In genomic region chr1:58714361-58714760, GRCm38 (mm10) we compare ENCODE assay signal across 8 mouse cellular contexts. TPM values are rescaled to one million over a fixed set of nuclear protein-coding genes. Genes with fewer than 3 reads are reported as not detected.
DNase-seq lines count a peak whose midpoint lies in the region; ATAC-seq and TF ChIP-seq lines count a peak whose summit lies in the region.

No protein-coding gene starts in this region.

- no peak for ATAC-seq in heart, embryonic 13.5 days (ENCODE audit: extremely low read depth, insufficient number of reproducible peaks, low FRiP score, low TSS enrichment)
- no peak for ATAC-seq in forebrain, postnatal 0 days

- DNase-seq in heart, adult 8-10 months (ENCODE audit: low spot score): no peak
- DNase-seq in forebrain, postnatal 0 days: no peak
- DNase-seq in right cerebral cortex, postnatal 36 days (ENCODE audit: low spot score in 2 of 2): no peak
- no peak for DNase-seq in testis, postnatal 14 days (ENCODE audit: low spot score)
- no peak for DNase-seq in adrenal gland, postnatal 14 days

- TF ChIP-seq CTCF in ES-Bruce4 (IDR thresholded peaks at IDR 0.05; ENCODE audit: low read depth, low read length): no peak
- no peak for TF ChIP-seq CTCF in forebrain, postnatal 0 days (IDR thresholded peaks at IDR 0.05; ENCODE audit: low read depth)

- H3K36me3 ChIP-seq in heart, embryonic 13.5 days: peaks cover 47% of the 10 kb centered on the region
- no peaks in the 10 kb centered on the region for H3K36me3 ChIP-seq in ES-Bruce4 (ENCODE audit: control insufficient read depth, insufficient read depth, low read length, poor library complexity, severe bottlenecking)
- no peaks in the 10 kb centered on the region for H3K36me3 ChIP-seq in forebrain, postnatal 0 days (ENCODE audit: insufficient read depth)
- 0 out of 2 replicates have a peak, but pooled peaks cover 6% of the 10 kb centered on the region for H3K36me3 ChIP-seq in macrophage (ENCODE audit: inconsistent target)

- peaks cover 40% of the 10 kb centered on the region for H3K4me1 ChIP-seq in heart, embryonic 13.5 days
- peaks cover 2% of the 10 kb centered on the region for H3K4me1 ChIP-seq in ES-Bruce4 (ENCODE audit: control insufficient read depth, insufficient read depth, low read length)
- H3K4me1 ChIP-seq in forebrain, postnatal 0 days (ENCODE audit: insufficient read depth): peaks cover 5% of the 10 kb centered on the region; the same call in 1 of the 2 replicates

- no peak for TF ChIP-seq POLR2A in ES-Bruce4 (IDR thresholded peaks at IDR 0.05; ENCODE audit: insufficient read depth, low read length)

- H3K9me3 ChIP-seq in heart, embryonic 13.5 days: no peaks in the 10 kb centered on the region
- H3K9me3 ChIP-seq in ES-Bruce4 (replicated peaks; ENCODE audit: control insufficient read depth, insufficient read depth, low read length, poor library complexity, severe bottlenecking): peaks cover 16% of the 10 kb centered on the region
- H3K9me3 ChIP-seq in forebrain, postnatal 0 days (ENCODE audit: low read length): no peaks in the 10 kb centered on the region

- peak overlapping the region; percentile 78 for H3K4me3 ChIP-seq in heart, embryonic 13.5 days
- H3K4me3 ChIP-seq in ES-Bruce4 (ENCODE audit: low read depth, low read length) (no peak overlapping the region), macrophage (ENCODE audit: inconsistent target) (peak overlapping the region; percentile 63)
- peak overlapping the region; percentile 59; the same call in 1 of the 2 replicates for H3K4me3 ChIP-seq in forebrain, postnatal 0 days (ENCODE audit: low read depth, low read length)

- TF ChIP-seq EP300 in ES-Bruce4 (IDR thresholded peaks at IDR 0.05; ENCODE audit: insufficient read depth, low read depth, low read length): no peak

- peak overlapping the region; percentile 96 for H3K9ac ChIP-seq in heart, embryonic 13.5 days
- peak overlapping the region; percentile 66 for H3K9ac ChIP-seq in ES-Bruce4 (ENCODE audit: low read depth, poor library complexity, severe bottlenecking)
- no peak overlapping the region for H3K9ac ChIP-seq in forebrain, postnatal 0 days

- peak overlapping the region; percentile 85 for H3K4me2 ChIP-seq in heart, embryonic 13.5 days
- peak overlapping the region; percentile 84 for H3K4me2 ChIP-seq in forebrain, postnatal 0 days (ENCODE audit: low read depth)

- peak overlapping the region; percentile 99 for H3K27ac ChIP-seq in heart, embryonic 13.5 days (replicated peaks)
- no peak overlapping the region for H3K27ac ChIP-seq in ES-Bruce4 (ENCODE audit: insufficient read depth, low read length)
- no peak overlapping the region for H3K27ac ChIP-seq in forebrain, postnatal 0 days (ENCODE audit: low read depth, low read length)
- peak overlapping the region; percentile 98 for H3K27ac ChIP-seq in macrophage

- H3K27me3 ChIP-seq in heart, embryonic 13.5 days (replicated peaks): no peaks in the 10 kb centered on the region
- no peaks in the 10 kb centered on the region for H3K27me3 ChIP-seq in ES-Bruce4 (ENCODE audit: control insufficient read depth, insufficient read depth, low read length, poor library complexity, severe bottlenecking)
- H3K27me3 ChIP-seq in forebrain, postnatal 0 days (ENCODE audit: insufficient read depth, low read length): no peaks in the 10 kb centered on the region

- H3K79me2 ChIP-seq in macrophage (ENCODE audit: inconsistent target): peaks cover 63% of the 10 kb centered on the region

- 47% methylated on average over 1 of the region's 1 CpGs for WGBS in heart, embryonic 13.5 days
- 45% methylated on average over 1 of the region's 1 CpGs for WGBS in forebrain, postnatal 0 days
- 0% methylated on average over 1 of the region's 1 CpGs for WGBS in macrophage (ENCODE audit: missing documents)

RNA-seq across cellular contexts. Expression of gene Cflar, which starts 3.1 kb away (rescaled TPM):
- polyA plus RNA-seq in heart, embryonic 13.5 days (2015; fragmentation: Nextera tagmentation; extraction: Ambion mirVana): 29.2 and 40.0 TPM in 2 replicates
- 10 to 100 TPM; 43.5 to 60.4 (median 50.3) TPM for total RNA-seq in heart, adult 8-10 months (2022)
- polyA plus RNA-seq in ES-Bruce4 (2011; ENCODE audit: insufficient read depth, insufficient read length, low read depth, missing spikeins) (14.1 and 16.1 TPM in 2 replicates), macrophage (2018) (53.3 to 68.2 TPM (median 67.9 TPM) in 3 replicates)
- 24.5 and 35.4 TPM in 2 replicates for total RNA-seq in forebrain, postnatal 0 days (2014; rRNA removed)
- polyA plus RNA-seq in forebrain, postnatal 0 days (2015; fragmentation: Nextera tagmentation; extraction: Ambion mirVana): 20.2 and 21.2 TPM in 2 replicates
- total RNA-seq in macrophage (2018; cell fraction: chromatin; rRNA removed): 1,000 to 10,000 TPM in 14 of 26 experiments, 100 to 1,000 TPM in 12; 263 to 1,825 (median 1,068) TPM
- 100 to 1,000 TPM in 22 of 26 experiments, 10 to 100 TPM in 4; 87.0 to 559 (median 288) TPM for total RNA-seq in macrophage (2018; cell fraction: cytosol; rRNA removed)
- 1,000 to 10,000 TPM in 17 of 26 experiments, 100 to 1,000 TPM in 9; 365 to 1,587 (median 1,196) TPM for total RNA-seq in macrophage (2018; cell fraction: nucleus; rRNA removed)
- 110 and 121 TPM in 2 replicates for total RNA-seq in adrenal gland, postnatal 14 days (2021)

RNA-seq across cellular contexts. Expression of gene Als2cr12, which starts 18.6 kb away (rescaled TPM):
- not detected in 2 replicates for polyA plus RNA-seq in heart, embryonic 13.5 days (2015; fragmentation: Nextera tagmentation; extraction: Ambion mirVana)
- not detected for total RNA-seq in heart, adult 8-10 months (2022)
- polyA plus RNA-seq in ES-Bruce4 (2011; ENCODE audit: insufficient read depth, insufficient read length, low read depth, missing spikeins): not detected in 2 replicates
- 0.15 TPM in 1 of 2 replicates, not detected in the other for total RNA-seq in forebrain, postnatal 0 days (2014; rRNA removed)
- 0.12 TPM in 1 of 2 replicates, not detected in the other for polyA plus RNA-seq in forebrain, postnatal 0 days (2015; fragmentation: Nextera tagmentation; extraction: Ambion mirVana)
- not detected for total RNA-seq in macrophage (2018; cell fraction: chromatin; rRNA removed)
- total RNA-seq in macrophage (2018; cell fraction: cytosol; rRNA removed): not detected
- not detected for total RNA-seq in macrophage (2018; cell fraction: nucleus; rRNA removed)
- not detected in 3 replicates for polyA plus RNA-seq in macrophage (2018)
- 7.9 and 9.4 TPM in 2 replicates for total RNA-seq in adrenal gland, postnatal 14 days (2021)

Comparison
In these comparisons a context has a peak if more than half of its experiments do, and no peak if none do; other contexts are left out.
1. H3K27ac ChIP-seq: peak in heart, embryonic 13.5 days (single experiment) and macrophage (single experiment); none in ES-Bruce4 (single experiment) and forebrain, postnatal 0 days (single experiment).